Mouse (Mus musculus) cerebellum, adult 2 months (tissue): ENCODE measurements at regions not wholly inside any gene's neighbourhood (a gene's known extent, or its start where the extent isn't known, plus 50 kb on each side); places are given as distances from the start of the nearest gene placed in this dataset.

Experiments
- CTCF ChIP-seq: fragments of 200-500 bp; IDR thresholded peaks from 2 replicates; pipeline ENCODE4 v1.5.1; 2011; ENCODE audit warnings: low read depth, mild to moderate bottlenecking, control low read depth, low read length, moderate library complexity, borderline replicate concordance; ENCODE audit not compliant: insufficient read depth
- POLR2A ChIP-seq: fragments of 200-500 bp; IDR thresholded peaks from 2 replicates; pipeline ENCODE4 v1.6.1; 2011; ENCODE audit warnings: low read length, control low read depth, borderline replicate concordance; ENCODE audit not compliant: insufficient read depth

DNA sequence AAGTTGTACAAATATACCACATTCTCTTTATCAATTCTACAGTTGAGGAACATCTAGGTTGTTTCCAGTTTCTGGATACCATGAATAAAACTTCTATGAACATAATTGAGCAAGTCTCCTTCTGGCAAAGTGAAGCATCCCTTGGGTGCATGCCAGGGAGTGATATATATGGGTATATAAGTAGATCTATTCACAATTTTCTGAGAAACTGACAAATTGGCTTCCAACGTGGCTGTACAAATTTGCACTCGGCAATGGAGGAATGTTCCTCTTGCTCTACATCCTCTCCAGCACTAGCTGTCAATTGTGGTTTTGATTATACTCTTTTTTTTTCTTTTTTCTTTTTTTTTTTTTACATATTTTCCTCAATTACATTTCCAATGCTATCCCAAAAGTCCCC lies 576.7 kb downstream of the 9430069I07Rik start:
- TF ChIP-seq CTCF (no peak), POLR2A (no peak)
